8 mouse cellular contexts compared by ENCODE assay signal in the genomic region with DNA sequence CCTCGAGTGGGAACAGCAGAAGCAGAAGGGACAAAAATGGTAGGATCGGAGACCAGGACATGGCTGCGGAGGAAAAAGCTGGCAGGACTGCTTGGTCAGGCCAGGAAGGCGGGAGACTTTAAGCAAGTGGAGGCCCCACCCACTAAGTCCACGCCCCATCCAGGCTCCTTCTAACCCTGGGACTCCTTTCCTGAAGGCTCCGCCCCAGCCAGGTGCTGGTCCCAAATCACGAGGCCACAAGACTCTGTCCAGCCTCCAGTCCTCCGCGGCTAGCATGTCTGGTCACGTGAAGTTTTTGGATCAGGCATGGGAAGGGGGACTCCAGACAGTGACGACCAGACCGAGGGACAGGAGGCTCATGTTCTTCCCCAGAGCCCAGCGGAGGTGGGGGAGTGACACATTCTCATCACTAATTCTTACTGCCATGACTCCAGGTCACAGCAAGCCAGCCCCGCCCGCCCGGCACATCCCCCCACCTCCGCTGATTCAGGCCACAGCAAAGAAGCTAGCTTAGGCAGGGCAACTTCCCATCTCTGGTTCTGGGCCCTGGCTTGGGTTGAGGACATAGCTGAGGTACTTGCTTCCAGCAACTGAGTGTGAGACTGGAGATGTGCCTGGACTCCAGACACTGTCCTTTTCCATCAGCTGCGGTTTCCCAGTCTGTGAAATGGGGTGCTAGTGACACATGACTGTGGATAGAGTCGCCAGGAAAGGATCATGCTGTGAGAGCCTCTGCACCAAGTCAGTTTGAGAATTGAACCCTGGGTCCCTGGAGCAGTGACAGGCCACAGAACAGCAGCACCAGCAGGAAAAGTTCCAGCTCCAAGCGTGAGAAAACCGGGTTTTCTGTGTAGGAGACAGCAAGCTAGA. TPM values are rescaled to one million over a fixed set of nuclear protein-coding genes. Genes with fewer than 3 reads are reported as not detected.
DNase-seq lines count a peak whose midpoint lies in the region; ATAC-seq and TF ChIP-seq lines count a peak whose summit lies in the region.

No protein-coding gene starts in this region.

- H3K9ac ChIP-seq in stomach, postnatal 0 days (ENCODE audit: low read length), result peak overlapping the region; percentile 70

- TF ChIP-seq CTCF in stomach, postnatal 0 days (IDR thresholded peaks at IDR 0.05; ENCODE audit: low read depth), result no peak

- no peak for TF ChIP-seq EP300 in stomach, postnatal 0 days (optimal IDR thresholded peaks at IDR 0.05)

- peak overlapping the region; percentile 87 for H3K4me2 ChIP-seq in stomach, postnatal 0 days (replicated peaks; ENCODE audit: low read depth)

- H3K27ac ChIP-seq in forebrain, embryonic 10.5 days, result peak overlapping the region; percentile 65
- peak overlapping the region; percentile 71 for H3K27ac ChIP-seq in limb, embryonic 10.5 days
- H3K27ac ChIP-seq in midbrain, embryonic 10.5 days (replicated peaks), result peak overlapping the region; percentile 58
- peak overlapping the region; percentile 79 for H3K27ac ChIP-seq in stomach, postnatal 0 days (replicated peaks)

- H3K36me3 ChIP-seq in forebrain, embryonic 10.5 days (replicated peaks), result peaks cover 48% of the 10 kb centered on the region
- peaks cover 48% of the 10 kb centered on the region for H3K36me3 ChIP-seq in limb, embryonic 10.5 days
- peaks cover 42% of the 10 kb centered on the region for H3K36me3 ChIP-seq in midbrain, embryonic 10.5 days
- peaks cover 27% of the 10 kb centered on the region for H3K36me3 ChIP-seq in stomach, postnatal 0 days (ENCODE audit: control insufficient read depth, insufficient read depth, low read length)

- H3K27me3 ChIP-seq in forebrain, embryonic 10.5 days (ENCODE audit: poor library complexity, severe bottlenecking), result peaks cover 33% of the 10 kb centered on the region
- H3K27me3 ChIP-seq in limb, embryonic 10.5 days (ENCODE audit: low read depth, poor library complexity, severe bottlenecking), result no peaks in the 10 kb centered on the region
- H3K27me3 ChIP-seq in midbrain, embryonic 10.5 days (ENCODE audit: low read depth, poor library complexity, severe bottlenecking), result peaks cover 52% of the 10 kb centered on the region
- H3K27me3 ChIP-seq in stomach, postnatal 0 days (ENCODE audit: control insufficient read depth, insufficient read depth, low read length), result no peaks in the 10 kb centered on the region

- ATAC-seq in stomach, postnatal 0 days (ENCODE audit: low FRiP score, low TSS enrichment), result peak; percentile 72

- peak; percentile 88 for DNase-seq in ES-CJ7 (ENCODE audit: low read depth, low spot score)
- DNase-seq in brain, adult 2 months (ENCODE audit: low read depth, low spot score), result peak; percentile 71
- peak; percentile 65 for DNase-seq in forebrain, embryonic 10.5 days (ENCODE audit: extremely low spot score, low spot score)
- peak; percentile 60 to 63 for DNase-seq in heart, postnatal 14 days
- DNase-seq in limb, embryonic 10.5 days (ENCODE audit: low spot score), result peak; percentile 82
- DNase-seq in midbrain, embryonic 10.5 days (ENCODE audit: low spot score), result peak; percentile 59
- peak; percentile 92 for DNase-seq in stomach, postnatal 0 days (ENCODE audit: low spot score)
- DNase-seq in frontal cortex, postnatal 25 days (ENCODE audit: low spot score in 2 of 2), result no peak

- no peaks in the 10 kb centered on the region for H3K9me3 ChIP-seq in forebrain, embryonic 10.5 days
- H3K9me3 ChIP-seq in limb, embryonic 10.5 days (replicated peaks), result no peaks in the 10 kb centered on the region
- no peaks in the 10 kb centered on the region for H3K9me3 ChIP-seq in midbrain, embryonic 10.5 days (replicated peaks)
- H3K9me3 ChIP-seq in stomach, postnatal 0 days (ENCODE audit: control insufficient read depth, low read length), result no peaks in the 10 kb centered on the region

- 6% methylated on average over 21 of the region's 21 CpGs for WGBS in forebrain, embryonic 10.5 days
- 7% methylated on average over 21 of the region's 21 CpGs for WGBS in limb, embryonic 10.5 days
- WGBS in midbrain, embryonic 10.5 days, result 7% methylated on average over 21 of the region's 21 CpGs
- 11% methylated on average over 21 of the region's 21 CpGs for WGBS in stomach, postnatal 0 days

- H3K4me3 ChIP-seq in forebrain, embryonic 10.5 days, result peak overlapping the region; percentile 52
- H3K4me3 ChIP-seq in limb, embryonic 10.5 days, result peak overlapping the region; percentile 55
- peak overlapping the region; percentile 55 for H3K4me3 ChIP-seq in midbrain, embryonic 10.5 days
- peak overlapping the region; percentile 48 for H3K4me3 ChIP-seq in stomach, postnatal 0 days (ENCODE audit: low read depth, low read length)

- peaks cover 55% of the 10 kb centered on the region for H3K4me1 ChIP-seq in forebrain, embryonic 10.5 days
- peaks cover 26% of the 10 kb centered on the region for H3K4me1 ChIP-seq in limb, embryonic 10.5 days
- peaks cover 35% of the 10 kb centered on the region for H3K4me1 ChIP-seq in midbrain, embryonic 10.5 days
- H3K4me1 ChIP-seq in stomach, postnatal 0 days (replicated peaks; ENCODE audit: control insufficient read depth, insufficient read depth), result 0 out of 2 replicates have a peak, but pooled peaks cover 3% of the 10 kb centered on the region

- intact Hi-C loops in heart, postnatal 14 days (cut with DNase I), result no loop called here

RNA-seq across cellular contexts. Expression of a gene that starts 6.1 kb away (rescaled TPM):
- 30.8 and 34.3 TPM in 2 replicates for polyA plus RNA-seq in forebrain, embryonic 10.5 days (2016; fragmentation: Nextera tagmentation; extraction: Ambion mirVana)
- 10 to 100 TPM; 29.3 to 29.9 TPM for total RNA-seq in heart, postnatal 14 days (2021)
- polyA plus RNA-seq in limb, embryonic 10.5 days (2016; fragmentation: Nextera tagmentation; extraction: Ambion mirVana), result 25.2 and 29.9 TPM in 2 replicates
- 31.7 and 34.6 TPM in 2 replicates for polyA plus RNA-seq in midbrain, embryonic 10.5 days (2016; fragmentation: Nextera tagmentation; extraction: Ambion mirVana)
- polyA plus RNA-seq in stomach, postnatal 0 days (2015; fragmentation: Nextera tagmentation; extraction: Ambion mirVana), result 77.3 and 80.1 TPM in 2 replicates

RNA-seq across cellular contexts. Expression of a gene that starts 9.7 kb away (rescaled TPM):
- polyA plus RNA-seq in forebrain, embryonic 10.5 days (2016; fragmentation: Nextera tagmentation; extraction: Ambion mirVana), result 67.1 and 69.2 TPM in 2 replicates
- 10 to 100 TPM; 31.4 to 33.1 TPM for total RNA-seq in heart, postnatal 14 days (2021)
- polyA plus RNA-seq in limb, embryonic 10.5 days (2016; fragmentation: Nextera tagmentation; extraction: Ambion mirVana), result 92.7 and 100 TPM in 2 replicates
- 66.2 and 66.6 TPM in 2 replicates for polyA plus RNA-seq in midbrain, embryonic 10.5 days (2016; fragmentation: Nextera tagmentation; extraction: Ambion mirVana)
- polyA plus RNA-seq in stomach, postnatal 0 days (2015; fragmentation: Nextera tagmentation; extraction: Ambion mirVana), result 36.8 and 39.0 TPM in 2 replicates

RNA-seq across cellular contexts. Expression of a gene that starts 12.3 kb away (rescaled TPM):
- polyA plus RNA-seq in forebrain, embryonic 10.5 days (2016; fragmentation: Nextera tagmentation; extraction: Ambion mirVana), result 10.5 and 12.2 TPM in 2 replicates
- 10 to 100 TPM; 51.6 to 51.9 TPM for total RNA-seq in heart, postnatal 14 days (2021)
- polyA plus RNA-seq in limb, embryonic 10.5 days (2016; fragmentation: Nextera tagmentation; extraction: Ambion mirVana), result 7.1 and 10.8 TPM in 2 replicates
- polyA plus RNA-seq in midbrain, embryonic 10.5 days (2016; fragmentation: Nextera tagmentation; extraction: Ambion mirVana), result 17.2 and 40.7 TPM in 2 replicates
- polyA plus RNA-seq in stomach, postnatal 0 days (2015; fragmentation: Nextera tagmentation; extraction: Ambion mirVana), result 18.9 and 19.0 TPM in 2 replicates

RNA-seq across cellular contexts. Expression of a gene that starts 38.0 kb away (rescaled TPM):
- polyA plus RNA-seq in forebrain, embryonic 10.5 days (2016; fragmentation: Nextera tagmentation; extraction: Ambion mirVana), result 12.0 and 14.9 TPM in 2 replicates
- 10 to 100 TPM in 1 of 2 experiments, 1 to 10 TPM in 1; 9.4 to 11.1 TPM for total RNA-seq in heart, postnatal 14 days (2021)
- 12.7 and 17.1 TPM in 2 replicates for polyA plus RNA-seq in limb, embryonic 10.5 days (2016; fragmentation: Nextera tagmentation; extraction: Ambion mirVana)
- polyA plus RNA-seq in midbrain, embryonic 10.5 days (2016; fragmentation: Nextera tagmentation; extraction: Ambion mirVana), result 9.8 and 12.1 TPM in 2 replicates
- 5.6 and 5.7 TPM in 2 replicates for polyA plus RNA-seq in stomach, postnatal 0 days (2015; fragmentation: Nextera tagmentation; extraction: Ambion mirVana)

RNA-seq across cellular contexts. Expression of a gene that starts 41.4 kb away (rescaled TPM):
- 0.12 TPM in 1 of 2 replicates, not detected in the other for polyA plus RNA-seq in forebrain, embryonic 10.5 days (2016; fragmentation: Nextera tagmentation; extraction: Ambion mirVana)
- under 1 TPM; 0.12 to 0.59 TPM for total RNA-seq in heart, postnatal 14 days (2021)
- polyA plus RNA-seq in limb, embryonic 10.5 days (2016; fragmentation: Nextera tagmentation; extraction: Ambion mirVana), result not detected in 2 replicates
- 0.05 and 0.11 TPM in 2 replicates for polyA plus RNA-seq in midbrain, embryonic 10.5 days (2016; fragmentation: Nextera tagmentation; extraction: Ambion mirVana)
- 0.19 and 0.29 TPM in 2 replicates for polyA plus RNA-seq in stomach, postnatal 0 days (2015; fragmentation: Nextera tagmentation; extraction: Ambion mirVana)

Comparison
In these comparisons a context has a peak if more than half of its experiments do, and no peak if none do; other contexts are left out.
1. DNase-seq: peak in ES-CJ7 (single experiment), brain, adult 2 months (single experiment), forebrain, embryonic 10.5 days (single experiment), heart, postnatal 14 days (2 of 2), limb, embryonic 10.5 days (single experiment), midbrain, embryonic 10.5 days (single experiment) and stomach, postnatal 0 days (single experiment); none in frontal cortex, postnatal 25 days (0 of 2).
2. Peak in every context shown above with its lines, with median percentiles within 50 percentile points of each other: H3K27ac ChIP-seq and H3K4me3 ChIP-seq.